Mouse (Mus musculus): ENCODE results near the gene Olfr1150-ps1. TPM values are rescaled to one million over a fixed set of nuclear protein-coding genes. Genes with fewer than 3 reads are reported as not detected.

Olfr1150-ps1 gene
- polyA plus RNA-seq, 2 experiments, result not detected

DNA sequence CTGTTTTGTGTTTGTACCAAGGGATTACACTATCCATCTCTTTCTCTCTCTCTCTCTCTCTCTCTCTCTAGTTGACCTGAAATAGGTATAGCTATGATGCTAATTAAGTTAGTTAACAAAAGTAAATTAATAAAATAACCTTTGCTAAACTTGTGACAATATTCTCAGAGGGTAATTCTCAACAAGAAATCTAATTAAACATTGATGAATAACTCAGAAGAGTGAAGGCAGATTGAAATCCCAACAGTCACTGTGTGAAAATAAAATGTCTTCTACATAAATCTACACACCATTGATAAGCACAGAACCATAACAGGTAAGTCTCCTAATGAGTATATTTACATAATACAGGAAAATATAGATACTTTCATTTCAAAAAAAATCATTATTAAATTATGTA, 22.4 kb downstream of the Olfr1150-ps1 start, which contains the start of gene Olfr1152:
Gene Olfr1152, plus strand, starts transcription at position 301 of the 400 bp plus-strand sequence.
- Histone ChIP-seq H3K36me3 (replicated peaks; ENCODE audit: control insufficient read depth, insufficient read depth, low read depth) (no peaks in the 10 kb centered on the region), H3K27ac (no peak within 1 kb of the TSS), H3K4me2 (ENCODE audit: low read depth) (no peak within 1 kb of the TSS), H3K9me3 (ENCODE audit: control insufficient read depth, low read length) (no peaks in the 10 kb centered on the region), H3K27me3 (ENCODE audit: control insufficient read depth, insufficient read depth, low read length) (no peaks in the 10 kb centered on the region), H3K9ac (replicated peaks) (no peak within 1 kb of the TSS), H3K4me1 (replicated peaks; ENCODE audit: control insufficient read depth in 2 of 2, insufficient read depth in 2 of 2, low read length in 1 of 2) (no peaks in the 10 kb centered on the region), H3K4me3 (ENCODE audit: insufficient read depth in 1 of 2, low read depth in 2 of 2, low read length in 2 of 2) (no peak within 1 kb of the TSS)
- ATAC-seq (ENCODE audit: insufficient read depth) (no peak), DNase-seq (ENCODE audit: low read depth in 3 of 3, low spot score in 3 of 3) (no peak)
- no peak for TF ChIP-seq EP300 (IDR thresholded peaks at IDR 0.05; ENCODE audit: low read depth)
- TF ChIP-seq CTCF (IDR thresholded peaks at IDR 0.05; ENCODE audit: low read depth), result no peak

DNA sequence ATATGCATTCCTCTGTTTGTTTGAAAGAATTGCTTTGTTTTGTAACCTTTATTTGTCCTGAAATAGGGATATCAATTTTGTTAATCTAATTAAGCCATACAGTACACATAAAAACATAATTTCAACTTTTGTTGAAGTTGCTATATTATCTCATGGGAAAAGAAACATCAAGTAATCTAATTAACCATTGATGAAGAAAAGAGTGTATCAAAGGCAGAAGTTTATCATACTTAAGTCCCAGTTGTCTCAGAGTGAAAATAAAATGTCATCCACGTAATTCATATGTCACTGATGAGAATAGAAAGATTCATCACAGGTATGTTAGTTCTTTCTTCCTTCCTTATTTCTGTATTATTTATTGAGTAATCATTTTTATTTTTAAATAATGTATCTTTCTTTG, 50.9 kb downstream of the Olfr1150-ps1 start, which contains the start of gene Olfr1153:
Gene Olfr1153, plus strand, starts transcription at position 301 of the 400 bp plus-strand sequence.
- DNase-seq (ENCODE audit: low read depth in 3 of 3, low spot score in 3 of 3) (no peak), ATAC-seq (ENCODE audit: insufficient read depth) (no peak)
- Histone ChIP-seq H3K4me1 (replicated peaks; ENCODE audit: control insufficient read depth in 2 of 2, insufficient read depth in 2 of 2, low read length in 1 of 2) (no peaks in the 10 kb centered on the region), H3K9ac (replicated peaks) (no peak within 1 kb of the TSS), H3K4me2 (ENCODE audit: low read depth) (no peak within 1 kb of the TSS), H3K4me3 (ENCODE audit: insufficient read depth in 1 of 2, low read depth in 2 of 2, low read length in 2 of 2) (no peak within 1 kb of the TSS), H3K36me3 (replicated peaks; ENCODE audit: control insufficient read depth, insufficient read depth, low read depth) (no peaks in the 10 kb centered on the region), H3K27ac (no peak within 1 kb of the TSS), H3K27me3 (ENCODE audit: control insufficient read depth, insufficient read depth, low read length) (no peaks in the 10 kb centered on the region), H3K9me3 (ENCODE audit: control insufficient read depth, low read length) (no peaks in the 10 kb centered on the region)
- TF ChIP-seq CTCF (IDR thresholded peaks at IDR 0.05; ENCODE audit: low read depth) (no peak), EP300 (IDR thresholded peaks at IDR 0.05; ENCODE audit: low read depth) (no peak)
- WGBS (ENCODE audit: insufficient replicate concordance), result 21% methylated on average over 1 of the region's 1 CpGs

Other genes with a start within 250 kb of the Olfr1150-ps1 start
- gene Olfr1130, start 237.8 kb upstream of the Olfr1150-ps1 start, polyA plus RNA-seq (2012; rRNA removed), result not detected in 2 replicates
- not detected in 2 replicates for gene Olfr1130, start 237.8 kb upstream of the Olfr1150-ps1 start, polyA plus RNA-seq (2014; fragmentation: Nextera tagmentation; extraction: Ambion mirVana)
- not detected in 2 replicates for gene Olfr1131, start 216.9 kb upstream of the Olfr1150-ps1 start, polyA plus RNA-seq (2012; rRNA removed)
- not detected in 2 replicates for gene Olfr1131, start 216.9 kb upstream of the Olfr1150-ps1 start, polyA plus RNA-seq (2014; fragmentation: Nextera tagmentation; extraction: Ambion mirVana)
- gene Olfr1132, start 206.5 kb upstream of the Olfr1150-ps1 start, polyA plus RNA-seq (2012; rRNA removed), result not detected in 2 replicates
- gene Olfr1132, start 206.5 kb upstream of the Olfr1150-ps1 start, polyA plus RNA-seq (2014; fragmentation: Nextera tagmentation; extraction: Ambion mirVana), result not detected in 2 replicates
- gene Olfr1133, start 196.6 kb upstream of the Olfr1150-ps1 start, polyA plus RNA-seq (2012; rRNA removed), result not detected in 2 replicates
- not detected in 2 replicates for gene Olfr1133, start 196.6 kb upstream of the Olfr1150-ps1 start, polyA plus RNA-seq (2014; fragmentation: Nextera tagmentation; extraction: Ambion mirVana)
- not detected in 2 replicates for gene Olfr1134, start 185.5 kb upstream of the Olfr1150-ps1 start, polyA plus RNA-seq (2012; rRNA removed)
- gene Olfr1134, start 185.5 kb upstream of the Olfr1150-ps1 start, polyA plus RNA-seq (2014; fragmentation: Nextera tagmentation; extraction: Ambion mirVana), result not detected in 2 replicates
- gene Olfr1135, start 170.3 kb upstream of the Olfr1150-ps1 start, polyA plus RNA-seq (2012; rRNA removed), result not detected in 2 replicates
- gene Olfr1135, start 170.3 kb upstream of the Olfr1150-ps1 start, polyA plus RNA-seq (2014; fragmentation: Nextera tagmentation; extraction: Ambion mirVana), result not detected in 2 replicates
- not detected in 2 replicates for gene Olfr1136, start 150.0 kb upstream of the Olfr1150-ps1 start, polyA plus RNA-seq (2012; rRNA removed)
- not detected in 2 replicates for gene Olfr1136, start 150.0 kb upstream of the Olfr1150-ps1 start, polyA plus RNA-seq (2014; fragmentation: Nextera tagmentation; extraction: Ambion mirVana)
- gene Olfr1137, start 130.8 kb upstream of the Olfr1150-ps1 start, polyA plus RNA-seq (2012; rRNA removed), result not detected in 2 replicates
- not detected in 2 replicates for gene Olfr1137, start 130.8 kb upstream of the Olfr1150-ps1 start, polyA plus RNA-seq (2014; fragmentation: Nextera tagmentation; extraction: Ambion mirVana)
- not detected in 2 replicates for gene Olfr1138, start 104.0 kb upstream of the Olfr1150-ps1 start, polyA plus RNA-seq (2012; rRNA removed)
- gene Olfr1138, start 104.0 kb upstream of the Olfr1150-ps1 start, polyA plus RNA-seq (2014; fragmentation: Nextera tagmentation; extraction: Ambion mirVana), result not detected in 2 replicates
- not detected in 2 replicates for gene Olfr1140, start 100.2 kb upstream of the Olfr1150-ps1 start, polyA plus RNA-seq (2012; rRNA removed)
- not detected in 2 replicates for gene Olfr1140, start 100.2 kb upstream of the Olfr1150-ps1 start, polyA plus RNA-seq (2014; fragmentation: Nextera tagmentation; extraction: Ambion mirVana)
- gene Olfr1141, start 90.0 kb upstream of the Olfr1150-ps1 start, polyA plus RNA-seq (2012; rRNA removed), result not detected in 2 replicates
- not detected in 2 replicates for gene Olfr1141, start 90.0 kb upstream of the Olfr1150-ps1 start, polyA plus RNA-seq (2014; fragmentation: Nextera tagmentation; extraction: Ambion mirVana)
- gene Olfr152, start 64.5 kb upstream of the Olfr1150-ps1 start, polyA plus RNA-seq (2012; rRNA removed), result not detected in 2 replicates
- not detected in 2 replicates for gene Olfr152, start 64.5 kb upstream of the Olfr1150-ps1 start, polyA plus RNA-seq (2014; fragmentation: Nextera tagmentation; extraction: Ambion mirVana)
- gene Olfr1143, start 43.4 kb upstream of the Olfr1150-ps1 start, polyA plus RNA-seq (2012; rRNA removed), result not detected in 2 replicates
- not detected in 2 replicates for gene Olfr1143, start 43.4 kb upstream of the Olfr1150-ps1 start, polyA plus RNA-seq (2014; fragmentation: Nextera tagmentation; extraction: Ambion mirVana)
- not detected in 2 replicates for gene Olfr1145, start 34.2 kb upstream of the Olfr1150-ps1 start, polyA plus RNA-seq (2012; rRNA removed)
- gene Olfr1145, start 34.2 kb upstream of the Olfr1150-ps1 start, polyA plus RNA-seq (2014; fragmentation: Nextera tagmentation; extraction: Ambion mirVana), result not detected in 2 replicates
- not detected in 2 replicates for gene Olfr1148, start 13.5 kb upstream of the Olfr1150-ps1 start, polyA plus RNA-seq (2012; rRNA removed)
- not detected in 2 replicates for gene Olfr1148, start 13.5 kb upstream of the Olfr1150-ps1 start, polyA plus RNA-seq (2014; fragmentation: Nextera tagmentation; extraction: Ambion mirVana)
- not detected in 2 replicates for gene Olfr1151, start 11.9 kb downstream of the Olfr1150-ps1 start, polyA plus RNA-seq (2012; rRNA removed)
- not detected in 2 replicates for gene Olfr1151, start 11.9 kb downstream of the Olfr1150-ps1 start, polyA plus RNA-seq (2014; fragmentation: Nextera tagmentation; extraction: Ambion mirVana)
- not detected in 2 replicates for gene Olfr1152, start 22.5 kb downstream of the Olfr1150-ps1 start, polyA plus RNA-seq (2012; rRNA removed)
- not detected in 2 replicates for gene Olfr1152, start 22.5 kb downstream of the Olfr1150-ps1 start, polyA plus RNA-seq (2014; fragmentation: Nextera tagmentation; extraction: Ambion mirVana)
- gene Olfr1153, start 51.0 kb downstream of the Olfr1150-ps1 start, polyA plus RNA-seq (2012; rRNA removed), result not detected in 2 replicates
- not detected in 2 replicates for gene Olfr1153, start 51.0 kb downstream of the Olfr1150-ps1 start, polyA plus RNA-seq (2014; fragmentation: Nextera tagmentation; extraction: Ambion mirVana)
- not detected in 2 replicates for gene Olfr1154, start 61.2 kb downstream of the Olfr1150-ps1 start, polyA plus RNA-seq (2012; rRNA removed)
- not detected in 2 replicates for gene Olfr1154, start 61.2 kb downstream of the Olfr1150-ps1 start, polyA plus RNA-seq (2014; fragmentation: Nextera tagmentation; extraction: Ambion mirVana)
- not detected in 2 replicates for gene Olfr1155, start 101.1 kb downstream of the Olfr1150-ps1 start, polyA plus RNA-seq (2012; rRNA removed)
- gene Olfr1155, start 101.1 kb downstream of the Olfr1150-ps1 start, polyA plus RNA-seq (2014; fragmentation: Nextera tagmentation; extraction: Ambion mirVana), result not detected in 2 replicates
- not detected in 2 replicates for gene Olfr1156, start 109.1 kb downstream of the Olfr1150-ps1 start, polyA plus RNA-seq (2012; rRNA removed)
- not detected in 2 replicates for gene Olfr1156, start 109.1 kb downstream of the Olfr1150-ps1 start, polyA plus RNA-seq (2014; fragmentation: Nextera tagmentation; extraction: Ambion mirVana)
- gene Olfr1157, start 124.3 kb downstream of the Olfr1150-ps1 start, polyA plus RNA-seq (2012; rRNA removed), result not detected in 2 replicates
- not detected in 2 replicates for gene Olfr1157, start 124.3 kb downstream of the Olfr1150-ps1 start, polyA plus RNA-seq (2014; fragmentation: Nextera tagmentation; extraction: Ambion mirVana)
- not detected in 2 replicates for gene Olfr74, start 130.7 kb downstream of the Olfr1150-ps1 start, polyA plus RNA-seq (2012; rRNA removed)
- gene Olfr74, start 130.7 kb downstream of the Olfr1150-ps1 start, polyA plus RNA-seq (2014; fragmentation: Nextera tagmentation; extraction: Ambion mirVana), result not detected in 2 replicates
- not detected in 2 replicates for gene Olfr1158, start 146.1 kb downstream of the Olfr1150-ps1 start, polyA plus RNA-seq (2012; rRNA removed)
- gene Olfr1158, start 146.1 kb downstream of the Olfr1150-ps1 start, polyA plus RNA-seq (2014; fragmentation: Nextera tagmentation; extraction: Ambion mirVana), result not detected in 2 replicates
- not detected in 2 replicates for gene Olfr1160, start 164.3 kb downstream of the Olfr1150-ps1 start, polyA plus RNA-seq (2012; rRNA removed)
- gene Olfr1160, start 164.3 kb downstream of the Olfr1150-ps1 start, polyA plus RNA-seq (2014; fragmentation: Nextera tagmentation; extraction: Ambion mirVana), result not detected in 2 replicates
- gene Olfr1161, start 178.8 kb downstream of the Olfr1150-ps1 start, polyA plus RNA-seq (2012; rRNA removed), result not detected in 2 replicates
- not detected in 2 replicates for gene Olfr1161, start 178.8 kb downstream of the Olfr1150-ps1 start, polyA plus RNA-seq (2014; fragmentation: Nextera tagmentation; extraction: Ambion mirVana)
- not detected in 2 replicates for gene Olfr73, start 193.7 kb downstream of the Olfr1150-ps1 start, polyA plus RNA-seq (2012; rRNA removed)
- not detected in 2 replicates for gene Olfr73, start 193.7 kb downstream of the Olfr1150-ps1 start, polyA plus RNA-seq (2014; fragmentation: Nextera tagmentation; extraction: Ambion mirVana)
- not detected in 2 replicates for gene Olfr1162, start 207.1 kb downstream of the Olfr1150-ps1 start, polyA plus RNA-seq (2012; rRNA removed)
- gene Olfr1162, start 207.1 kb downstream of the Olfr1150-ps1 start, polyA plus RNA-seq (2014; fragmentation: Nextera tagmentation; extraction: Ambion mirVana), result not detected in 2 replicates
- gene Olfr1163, start 227.8 kb downstream of the Olfr1150-ps1 start, polyA plus RNA-seq (2012; rRNA removed), result not detected in 2 replicates
- gene Olfr1163, start 227.8 kb downstream of the Olfr1150-ps1 start, polyA plus RNA-seq (2014; fragmentation: Nextera tagmentation; extraction: Ambion mirVana), result not detected in 2 replicates
- gene Olfr1164, start 250.0 kb downstream of the Olfr1150-ps1 start, polyA plus RNA-seq (2012; rRNA removed), result not detected in 2 replicates
- not detected in 2 replicates for gene Olfr1164, start 250.0 kb downstream of the Olfr1150-ps1 start, polyA plus RNA-seq (2014; fragmentation: Nextera tagmentation; extraction: Ambion mirVana)